Mouse (Mus musculus) thymus, adult 2 months (tissue): ENCODE data around the gene Slc3a1. TPM values are rescaled to one million over a fixed set of nuclear protein-coding genes. Genes with fewer than 3 reads are reported as not detected.

Source experiments
- DNase-seq: peaks from one replicate; pipeline ENCODE4 v3.0.0; 2021
- H3K27ac ChIP-seq: fragments of 200-500 bp; 2 replicates; pipeline ENCODE4 v1.5.1; 2012; ENCODE audit warnings: low read length, control low read depth; ENCODE audit not compliant: control insufficient read depth, insufficient read depth
- H3K27me3 ChIP-seq: fragments of 200-500 bp; 2 replicates; pipeline ENCODE4 v1.6.1; 2012; ENCODE audit warnings: mild to moderate bottlenecking, low read length, moderate library complexity, mixed read lengths; ENCODE audit not compliant: control insufficient read depth, insufficient read depth
- H3K36me3 ChIP-seq: fragments of 200-500 bp; 2 replicates; pipeline ENCODE4 v1.6.1; 2012; ENCODE audit warnings: mild to moderate bottlenecking, low read length, moderate library complexity; ENCODE audit not compliant: control insufficient read depth, insufficient read depth
- H3K4me1 ChIP-seq: fragments of 200-500 bp; replicated peaks from 2 replicates; pipeline ENCODE4 v1.6.1; 2012; ENCODE audit warnings: low read length; ENCODE audit not compliant: control insufficient read depth, insufficient read depth
- H3K4me3 ChIP-seq: fragments of 200-500 bp; 2 replicates; pipeline ENCODE4 v1.5.1; 2012; ENCODE audit warnings: mild to moderate bottlenecking, low read length, control low read depth, moderate library complexity; ENCODE audit not compliant: control insufficient read depth, insufficient read depth
- CTCF ChIP-seq: fragments of 200-500 bp; IDR thresholded peaks from 2 replicates; pipeline ENCODE4 v1.5.1; 2012; ENCODE audit warnings: mild to moderate bottlenecking, control low read depth, low read length, moderate library complexity, borderline replicate concordance; ENCODE audit not compliant: control insufficient read depth, poor library complexity, insufficient read depth; ENCODE audit errors: extremely low read depth
- POLR2A ChIP-seq: fragments of 200-500 bp; IDR thresholded peaks from 2 replicates; pipeline ENCODE4 v1.6.1; 2012; ENCODE audit warnings: mild to moderate bottlenecking, low read length, control low read depth, moderate library complexity; ENCODE audit not compliant: control insufficient read depth, poor library complexity, insufficient read depth; ENCODE audit errors: extremely low read depth
- WGBS: fragments of 180-500 bp; shearing (Covaris S2); methylation state at CpG from one replicate; pipeline ENCODE4 v1.1.7; 2018; 5-methylcytosine and 5-hydroxymethylcytosine counted together
- polyA plus RNA-seq: library from polyadenylated mRNA; depleted of rRNA; stranded (reverse); fragments of >200 nt; gene quantifications from 2 replicates; pipeline ENCODE4 v1.2.3, GENCODE M21; 2012

Slc3a1 gene
- polyA plus RNA-seq, 1 experiment, result 0.55 TPM

- no peaks in the 10 kb centered on the region for H3K4me1 ChIP-seq
Measured at GRCm38 (mm10) chr17:84997639-84998038, 30.5 kb upstream of the Slc3a1 start.

GRCm38 (mm10) chr17:84999636-85000035 lies 28.5 kb upstream of the Slc3a1 start:
- Histone ChIP-seq H3K4me3 (no peak overlapping the region), H3K4me1 (no peaks in the 10 kb centered on the region), H3K36me3 (peaks cover 6% of the 10 kb centered on the region), H3K27ac (no peak overlapping the region), H3K27me3 (no peaks in the 10 kb centered on the region)
- DNase-seq, result no peak
- 82% methylated on average over 10 of the region's 10 CpGs for WGBS
- no peak for TF ChIP-seq CTCF

More at GRCm38 (mm10) chr17:84997639-84998038, 30.5 kb upstream of the Slc3a1 start:
- Histone ChIP-seq H3K27ac (no peak overlapping the region), H3K27me3 (no peaks in the 10 kb centered on the region), H3K4me3 (no peak overlapping the region), H3K36me3 (0 out of 2 replicates have a peak, but pooled peaks cover 3% of the 10 kb centered on the region)
- DNase-seq, result no peak
- WGBS, result 68% methylated on average over 1 of the region's 1 CpGs
- TF ChIP-seq POLR2A (no peak), CTCF (no peak)

DNA sequence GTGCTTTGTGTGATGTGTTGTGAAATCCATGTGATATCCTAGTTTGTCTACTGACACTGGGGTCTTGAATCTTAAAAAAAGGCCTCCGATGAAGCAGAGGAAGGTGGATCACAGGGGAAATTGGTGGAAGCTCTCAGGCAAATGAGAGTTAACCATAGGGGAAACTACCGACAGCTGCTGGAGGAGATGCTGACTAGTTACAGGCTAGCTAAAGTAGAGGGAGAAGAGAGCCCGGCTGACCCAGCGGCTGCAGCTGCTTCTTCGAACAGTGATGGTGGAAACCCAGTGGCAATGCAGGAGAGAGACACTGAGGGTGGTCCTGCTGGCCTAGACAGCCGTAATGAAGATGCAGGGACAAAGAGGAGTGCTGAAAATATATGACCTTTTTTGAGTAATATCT lies 14.7 kb upstream of the Slc3a1 start:
- no peak overlapping the region for H3K27ac ChIP-seq
- H3K36me3 ChIP-seq, result peaks cover 16% of the 10 kb centered on the region
- H3K27me3 ChIP-seq, result no peaks in the 10 kb centered on the region
- H3K4me1 ChIP-seq, result peaks cover 3% of the 10 kb centered on the region
- TF ChIP-seq POLR2A (no peak), CTCF (no peak)
- DNase-seq, result no peak
- WGBS, result 92% methylated on average over 6 of the region's 6 CpGs
- H3K4me3 ChIP-seq, result no peak overlapping the region

GRCm38 (mm10) chr17:85014632-85015031 lies 13.5 kb upstream of the Slc3a1 start:
- TF ChIP-seq POLR2A (no peak), CTCF (no peak)

DNA sequence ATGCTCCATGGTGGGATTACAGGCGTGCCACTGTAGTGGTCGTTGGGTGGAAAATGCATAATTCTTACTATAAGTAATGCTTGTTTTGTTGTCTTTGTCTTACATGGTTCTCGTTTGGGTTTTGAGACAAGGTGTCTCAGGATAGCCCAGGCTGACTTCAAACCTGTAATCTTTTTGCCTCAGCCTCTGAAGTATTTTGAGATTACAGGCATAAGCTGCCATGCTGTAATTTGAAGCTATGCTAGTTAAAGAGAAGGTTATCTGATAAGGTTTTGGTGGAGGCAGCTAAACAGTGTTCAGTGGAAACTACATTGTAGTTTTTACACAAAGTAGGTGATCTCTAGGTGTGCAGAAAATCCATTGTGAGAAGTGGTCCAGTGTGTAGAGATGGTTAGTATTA lies 9.8 kb upstream of the Slc3a1 start:
- Histone ChIP-seq H3K36me3 (peaks cover 8% of the 10 kb centered on the region; the same call in 1 of the 2 replicates), H3K4me1 (peaks cover 6% of the 10 kb centered on the region), H3K27ac (no peak overlapping the region), H3K27me3 (no peaks in the 10 kb centered on the region), H3K4me3 (no peak overlapping the region)
- DNase-seq, result no peak
- no peak for TF ChIP-seq CTCF
- no peak for TF ChIP-seq POLR2A
- WGBS, result 85% methylated on average over 3 of the region's 3 CpGs

More at GRCm38 (mm10) chr17:85014632-85015031, 13.5 kb upstream of the Slc3a1 start:
- H3K27ac ChIP-seq, result no peak overlapping the region
- H3K4me1 ChIP-seq, result peaks cover 6% of the 10 kb centered on the region
- H3K27me3 ChIP-seq, result no peaks in the 10 kb centered on the region
- H3K4me3 ChIP-seq, result no peak overlapping the region
- peaks cover 14% of the 10 kb centered on the region for H3K36me3 ChIP-seq
- DNase-seq, result no peak
- WGBS, result 93% methylated on average over 3 of the region's 3 CpGs

GRCm38 (mm10) chr17:85018794-85019193 lies 9.4 kb upstream of the Slc3a1 start:
- Histone ChIP-seq H3K27me3 (no peaks in the 10 kb centered on the region), H3K4me3 (no peak overlapping the region), H3K27ac (no peak overlapping the region), H3K36me3 (peaks cover 8% of the 10 kb centered on the region; the same call in 1 of the 2 replicates), H3K4me1 (peaks cover 7% of the 10 kb centered on the region)
- 33% methylated on average over 5 of the region's 5 CpGs for WGBS
- DNase-seq, result no peak
- TF ChIP-seq POLR2A (no peak), CTCF (no peak)

GRCm38 (mm10) chr17:85020343-85020742 lies 7.8 kb upstream of the Slc3a1 start:
- Histone ChIP-seq H3K4me1 (peaks cover 11% of the 10 kb centered on the region), H3K36me3 (peaks cover 8% of the 10 kb centered on the region; the same call in 1 of the 2 replicates), H3K27me3 (no peaks in the 10 kb centered on the region), H3K4me3 (no peak overlapping the region), H3K27ac (no peak overlapping the region)
- WGBS, result 94% methylated on average over 3 of the region's 3 CpGs
- no peak for DNase-seq
- no peak for TF ChIP-seq CTCF
- no peak for TF ChIP-seq POLR2A
